Mouse (Mus musculus): ENCODE measurements around the gene Olfr15. TPM values are rescaled to one million over a fixed set of nuclear protein-coding genes. Genes with fewer than 3 reads are reported as not detected.

The Olfr15 gene
- polyA plus RNA-seq, 1 experiment from 2014 or later: not detected

DNA sequence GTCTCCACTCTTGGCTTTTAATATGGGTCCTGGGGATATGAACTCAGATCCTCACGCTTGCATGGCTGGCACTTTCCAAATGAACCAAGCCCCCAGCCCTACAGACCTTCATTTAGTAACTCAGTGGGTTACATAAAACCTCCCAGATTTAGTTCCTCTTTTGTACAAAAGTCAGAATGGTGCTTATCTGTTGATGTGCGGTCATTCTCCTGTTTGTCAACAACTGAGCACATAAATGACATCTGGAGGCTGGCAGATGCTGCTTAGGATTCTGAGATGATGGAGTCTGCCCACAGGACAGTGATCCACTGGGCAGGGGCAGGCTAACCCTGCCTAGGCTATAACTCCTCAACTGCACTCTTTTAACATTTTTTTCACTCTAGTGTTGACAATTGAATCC, 951 bp upstream of the Olfr15 start:
- H3K27ac ChIP-seq (ENCODE audit: low read depth, low read length): no peak overlapping the region
- H3K4me2 ChIP-seq (replicated peaks; ENCODE audit: low read depth): no peak overlapping the region
- H3K27me3 ChIP-seq (replicated peaks; ENCODE audit: control insufficient read depth, insufficient read depth, low read length): no peaks in the 10 kb centered on the region
- 87% methylated on average over 2 of the region's 2 CpGs for WGBS
- ATAC-seq: no peak
- no peak overlapping the region for H3K4me3 ChIP-seq (ENCODE audit: low read depth, low read length)
- no peaks in the 10 kb centered on the region for H3K36me3 ChIP-seq (ENCODE audit: control insufficient read depth, insufficient read depth)
- H3K9ac ChIP-seq (ENCODE audit: low read depth, low read length): no peak overlapping the region
- H3K4me1 ChIP-seq (replicated peaks; ENCODE audit: control insufficient read depth, insufficient read depth, low read length): no peaks in the 10 kb centered on the region
- 0 out of 2 replicates have a peak, but pooled peaks cover 2% of the 10 kb centered on the region for H3K9me3 ChIP-seq (ENCODE audit: control insufficient read depth)
- no peak for TF ChIP-seq CTCF (IDR thresholded peaks at IDR 0.05; ENCODE audit: low read depth)

- Histone ChIP-seq H3K4me2 (replicated peaks; ENCODE audit: low read depth) (no peak overlapping the region), H3K9me3 (ENCODE audit: control insufficient read depth) (no peaks in the 10 kb centered on the region), H3K4me1 (replicated peaks; ENCODE audit: control insufficient read depth, insufficient read depth, low read length) (no peaks in the 10 kb centered on the region), H3K27ac (ENCODE audit: low read depth, low read length) (no peak overlapping the region), H3K27me3 (replicated peaks; ENCODE audit: control insufficient read depth, insufficient read depth, low read length) (no peaks in the 10 kb centered on the region), H3K9ac (ENCODE audit: low read depth, low read length) (no peak overlapping the region), H3K4me3 (ENCODE audit: low read depth, low read length) (no peak overlapping the region), H3K36me3 (ENCODE audit: control insufficient read depth, insufficient read depth) (no peaks in the 10 kb centered on the region)
- 77% methylated on average over 2 of the region's 2 CpGs for WGBS
- ATAC-seq: no peak
- TF ChIP-seq CTCF (IDR thresholded peaks at IDR 0.05; ENCODE audit: low read depth): no peak
These were observed 4.8 kb downstream of the Olfr15 start for GRCm38 (mm10) chr16:3835461-3835860.

GRCm38 (mm10) chr16:3839157-3839885, 8.6 kb downstream of the Olfr15 start:
- peak; percentile 60; the same call in 1 of the 2 replicates for ATAC-seq
- H3K27ac ChIP-seq (ENCODE audit: low read depth, low read length): no peak overlapping the region
- TF ChIP-seq CTCF (IDR thresholded peaks at IDR 0.05; ENCODE audit: low read depth): peak; percentile 82
- no peaks in the 10 kb centered on the region for H3K27me3 ChIP-seq (replicated peaks; ENCODE audit: control insufficient read depth, insufficient read depth, low read length)
- no peaks in the 10 kb centered on the region for H3K4me1 ChIP-seq (replicated peaks; ENCODE audit: control insufficient read depth, insufficient read depth, low read length)
- 55% methylated on average over 17 of the region's 17 CpGs for WGBS
- no peak overlapping the region for H3K4me2 ChIP-seq (replicated peaks; ENCODE audit: low read depth)
- H3K9me3 ChIP-seq (ENCODE audit: control insufficient read depth): no peaks in the 10 kb centered on the region
- no peaks in the 10 kb centered on the region for H3K36me3 ChIP-seq (ENCODE audit: control insufficient read depth, insufficient read depth)
- H3K4me3 ChIP-seq (ENCODE audit: low read depth, low read length): no peak overlapping the region
- H3K9ac ChIP-seq (ENCODE audit: low read depth, low read length): no peak overlapping the region

DNA sequence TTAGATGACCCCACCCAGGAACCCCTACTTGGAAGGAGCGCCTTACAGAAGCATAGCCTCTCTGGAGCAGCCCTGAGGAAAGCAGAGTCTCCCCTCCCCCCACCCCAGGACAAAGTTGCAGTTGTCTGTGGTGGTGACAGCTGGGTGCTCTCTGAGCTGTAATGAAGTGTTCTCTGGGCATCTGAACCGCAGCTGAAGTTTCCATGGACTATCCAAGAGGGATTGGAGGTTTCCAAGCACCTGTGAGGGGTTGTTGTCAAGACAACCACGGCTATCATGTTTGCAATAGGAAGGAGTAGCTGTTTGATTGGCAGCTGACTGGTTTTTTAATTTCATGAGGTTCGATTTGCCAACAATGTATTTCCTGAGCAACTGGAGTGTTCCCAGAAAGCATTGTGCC, 12.3 kb downstream of the Olfr15 start:
- H3K27me3 ChIP-seq (replicated peaks; ENCODE audit: control insufficient read depth, insufficient read depth, low read length): no peaks in the 10 kb centered on the region
- H3K36me3 ChIP-seq (ENCODE audit: control insufficient read depth, insufficient read depth): no peaks in the 10 kb centered on the region
- no peaks in the 10 kb centered on the region for H3K9me3 ChIP-seq (ENCODE audit: control insufficient read depth)
- 19% methylated on average over 4 of the region's 4 CpGs for WGBS
- no peak overlapping the region for H3K9ac ChIP-seq (ENCODE audit: low read depth, low read length)
- H3K4me2 ChIP-seq (replicated peaks; ENCODE audit: low read depth): 0 out of 2 replicates have a peak overlapping the region, but pooled peaks have one; percentile 10
- TF ChIP-seq CTCF (IDR thresholded peaks at IDR 0.05; ENCODE audit: low read depth): no peak
- no peak overlapping the region for H3K27ac ChIP-seq (ENCODE audit: low read depth, low read length)
- ATAC-seq: no peak
- H3K4me3 ChIP-seq (ENCODE audit: low read depth, low read length): no peak overlapping the region
- H3K4me1 ChIP-seq (replicated peaks; ENCODE audit: control insufficient read depth, insufficient read depth, low read length): no peaks in the 10 kb centered on the region

DNA sequence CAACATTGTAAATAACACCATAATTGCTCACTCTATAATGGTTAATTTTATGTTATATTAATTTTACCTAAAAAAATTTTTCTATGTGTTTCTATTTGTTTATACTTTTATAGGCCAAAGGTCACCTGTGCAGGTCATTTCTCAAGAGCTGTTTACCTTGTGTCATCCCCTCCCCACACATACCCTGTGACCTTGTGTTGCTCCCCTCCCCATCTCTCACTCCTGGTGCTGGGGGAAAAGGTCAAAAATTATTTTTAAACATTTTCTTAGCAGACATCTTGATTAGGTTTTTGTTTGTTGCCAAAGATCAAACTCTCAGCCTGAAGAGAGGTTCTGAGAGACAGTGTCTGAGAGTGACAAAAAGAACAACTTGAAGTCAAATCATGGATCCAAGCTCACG, 13.1 kb downstream of the Olfr15 start:
- no peak for TF ChIP-seq CTCF (IDR thresholded peaks at IDR 0.05; ENCODE audit: low read depth)
- ATAC-seq: no peak
- 66% methylated on average over 1 of the region's 1 CpGs for WGBS

DNA sequence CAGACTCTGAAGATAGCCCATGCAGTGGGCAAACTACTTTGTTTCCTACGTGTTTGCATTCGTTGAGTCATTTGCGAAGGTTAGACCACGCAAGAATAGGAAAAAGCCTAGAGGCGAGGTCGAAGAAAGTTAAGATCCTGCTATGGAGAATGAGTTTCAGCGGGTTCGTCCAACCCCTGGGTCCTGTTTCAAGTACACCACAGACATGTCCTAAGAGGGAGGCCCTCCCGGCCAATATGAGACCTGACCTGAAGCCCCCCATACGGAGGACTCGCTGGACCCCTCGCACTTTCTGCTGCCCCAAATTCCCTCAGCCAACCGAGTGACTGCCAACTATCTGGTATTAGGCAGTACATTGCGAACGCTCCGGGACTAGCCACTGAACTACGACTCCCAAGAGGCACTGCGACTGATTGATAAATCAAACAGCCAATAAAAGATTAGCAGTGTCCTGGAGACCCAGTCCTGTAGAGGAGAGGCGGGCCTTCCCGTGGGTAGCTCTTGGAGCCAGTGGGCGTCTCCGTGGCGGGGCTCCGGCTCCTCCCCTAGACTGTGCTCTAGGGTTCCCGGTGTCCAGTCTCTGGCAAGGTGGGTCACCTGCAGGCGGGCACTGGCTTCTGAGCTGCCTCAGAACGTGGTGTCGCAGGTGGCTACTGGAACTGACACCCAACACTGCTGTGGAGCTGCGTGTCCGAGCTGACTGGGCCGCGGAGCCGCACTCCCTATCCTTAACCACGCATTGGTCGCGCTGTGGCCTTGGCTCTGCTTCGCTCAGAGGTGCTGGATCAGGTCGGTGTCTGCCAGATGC, 16.2 kb downstream of the Olfr15 start, which contains the start of gene Zfp174:
Gene Zfp174, plus strand, starts transcription at position 558 of the 808 bp plus-strand sequence.
- ATAC-seq: peak; percentile 98
- Histone ChIP-seq H3K27me3 (replicated peaks; ENCODE audit: control insufficient read depth, insufficient read depth, low read length) (no peaks in the 10 kb centered on the region), H3K9me3 (ENCODE audit: control insufficient read depth) (no peaks in the 10 kb centered on the region), H3K9ac (ENCODE audit: low read depth, low read length) (peak within 1 kb of the TSS; percentile 63), H3K4me3 (ENCODE audit: low read depth, low read length) (peak within 1 kb of the TSS; percentile 59), H3K4me2 (replicated peaks; ENCODE audit: low read depth) (peak within 1 kb of the TSS; percentile 74), H3K27ac (ENCODE audit: low read depth, low read length) (no peak within 1 kb of the TSS), H3K4me1 (replicated peaks; ENCODE audit: control insufficient read depth, insufficient read depth, low read length) (no peaks in the 10 kb centered on the region), H3K36me3 (ENCODE audit: control insufficient read depth, insufficient read depth) (no peaks in the 10 kb centered on the region)
- TF ChIP-seq CTCF (IDR thresholded peaks at IDR 0.05; ENCODE audit: low read depth): no peak
- WGBS: 2% methylated on average over 38 of the region's 38 CpGs

More for the DNA sequence above, 13.1 kb downstream of the Olfr15 start:
- H3K4me2 ChIP-seq (replicated peaks; ENCODE audit: low read depth): no peak overlapping the region
- no peaks in the 10 kb centered on the region for H3K36me3 ChIP-seq (ENCODE audit: control insufficient read depth, insufficient read depth)
- H3K4me3 ChIP-seq (ENCODE audit: low read depth, low read length): no peak overlapping the region
- H3K27me3 ChIP-seq (replicated peaks; ENCODE audit: control insufficient read depth, insufficient read depth, low read length): no peaks in the 10 kb centered on the region
- no peaks in the 10 kb centered on the region for H3K9me3 ChIP-seq (ENCODE audit: control insufficient read depth)
- no peaks in the 10 kb centered on the region for H3K4me1 ChIP-seq (replicated peaks; ENCODE audit: control insufficient read depth, insufficient read depth, low read length)
- H3K27ac ChIP-seq (ENCODE audit: low read depth, low read length): no peak overlapping the region
- H3K9ac ChIP-seq (ENCODE audit: low read depth, low read length): no peak overlapping the region
